Mouse (Mus musculus) adrenal gland, adult 18-20 months (tissue): ENCODE measurements around the gene Slc36a3. TPM values are rescaled to one million over a fixed set of nuclear protein-coding genes. Genes with fewer than 3 reads are reported as not detected.
A peak's percentile ranks its signal among the peaks of the same experiment; 100 is the strongest.
"Not testable (repeated sequence)": the region's sequence is repeated elsewhere in the genome, so short reads cannot be mapped to it uniquely, and the experiment has no call there.

Experiments used
- DNase-seq, 2 experiments: peaks; one replicate each; pipeline ENCODE4 v3.0.0; 2021 to 2022; ENCODE audit warnings: low spot score in 2 of 2
- total RNA-seq, 2 experiments: library from RNA; stranded (reverse); gene quantifications; 1 replicate in 1 of 2; 2 replicates in 1 of 2; pipeline ENCODE4 v1.2.3; 2021

Gene Slc36a3
- total RNA-seq, 2 experiments from 2014 or later: not detected

- no peak for DNase-seq
Measured at GRCm38 (mm10) chr11:55109521-55110300, 41.8 kb downstream of the Slc36a3 start.

GRCm38 (mm10) chr11:55106636-55107035 lies 44.9 kb downstream of the Slc36a3 start:
- no peak for DNase-seq

DNA sequence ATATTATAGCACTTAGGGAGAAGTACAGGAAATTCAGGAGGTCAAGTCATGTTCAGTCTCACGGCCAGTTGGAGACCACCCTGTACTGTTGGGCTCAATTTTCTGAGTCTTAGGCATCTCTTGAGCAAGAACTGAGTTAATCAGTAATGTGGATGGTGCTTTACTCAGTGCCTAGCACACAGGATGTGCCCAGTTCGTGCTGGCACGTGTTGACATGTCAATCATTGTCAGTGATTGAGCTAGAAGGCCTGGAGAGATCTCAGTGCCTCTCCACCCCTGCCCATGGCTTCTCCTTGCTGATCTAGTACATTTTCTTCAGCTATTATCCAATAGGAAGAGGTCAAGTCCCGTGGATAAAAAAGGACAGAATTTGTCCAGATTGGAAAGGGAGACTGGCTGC lies 46.1 kb downstream of the Slc36a3 start:
- no peak for DNase-seq

DNA sequence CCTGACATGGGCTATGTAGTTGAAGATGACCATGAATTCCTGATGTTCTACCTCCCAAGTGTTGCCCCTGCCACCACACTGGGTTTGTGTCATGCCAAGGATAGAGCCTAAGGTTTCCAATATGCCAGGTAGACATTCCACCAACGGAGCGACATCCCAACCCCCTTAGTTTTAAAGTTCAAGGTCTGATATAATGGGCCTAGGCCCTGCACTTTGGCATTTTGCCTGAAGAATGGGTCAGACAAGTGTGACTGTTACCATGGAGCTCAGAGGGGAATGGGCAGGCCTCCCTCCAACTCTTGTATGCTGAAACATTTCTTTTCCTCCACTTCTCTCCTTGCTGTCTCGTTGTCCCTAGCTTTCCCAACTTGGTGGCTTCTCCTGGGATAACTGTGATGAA lies 48.3 kb downstream of the Slc36a3 start:
- DNase-seq: peak in 1 of 2 experiments; percentile 44

DNA sequence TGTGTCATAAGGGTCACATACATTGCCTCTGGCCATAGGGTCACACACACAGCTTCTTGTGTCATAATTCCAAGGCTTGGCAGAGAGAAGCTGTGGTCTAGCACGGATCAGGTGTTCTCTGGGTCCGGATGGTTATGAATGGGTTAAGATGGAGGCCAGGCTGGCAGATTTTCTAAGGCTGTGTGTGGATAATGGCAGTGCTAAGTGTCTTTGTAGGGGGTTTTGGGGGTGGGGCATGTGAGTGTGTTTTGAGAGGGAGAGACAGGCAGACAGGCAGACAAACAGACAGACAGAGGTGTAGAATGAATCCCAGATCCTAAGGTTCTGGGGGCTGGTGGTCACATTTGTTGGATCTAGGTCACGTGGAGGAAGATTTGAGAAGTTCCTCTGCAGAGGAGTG lies 49.5 kb downstream of the Slc36a3 start:
- no peak for DNase-seq

- DNase-seq: no peak
Measured at GRCm38 (mm10) chr11:55099868-55100267, 51.6 kb downstream of the Slc36a3 start.

- DNase-seq: no peak
Measured at GRCm38 (mm10) chr11:55099019-55099771, 52.3 kb downstream of the Slc36a3 start.

DNA sequence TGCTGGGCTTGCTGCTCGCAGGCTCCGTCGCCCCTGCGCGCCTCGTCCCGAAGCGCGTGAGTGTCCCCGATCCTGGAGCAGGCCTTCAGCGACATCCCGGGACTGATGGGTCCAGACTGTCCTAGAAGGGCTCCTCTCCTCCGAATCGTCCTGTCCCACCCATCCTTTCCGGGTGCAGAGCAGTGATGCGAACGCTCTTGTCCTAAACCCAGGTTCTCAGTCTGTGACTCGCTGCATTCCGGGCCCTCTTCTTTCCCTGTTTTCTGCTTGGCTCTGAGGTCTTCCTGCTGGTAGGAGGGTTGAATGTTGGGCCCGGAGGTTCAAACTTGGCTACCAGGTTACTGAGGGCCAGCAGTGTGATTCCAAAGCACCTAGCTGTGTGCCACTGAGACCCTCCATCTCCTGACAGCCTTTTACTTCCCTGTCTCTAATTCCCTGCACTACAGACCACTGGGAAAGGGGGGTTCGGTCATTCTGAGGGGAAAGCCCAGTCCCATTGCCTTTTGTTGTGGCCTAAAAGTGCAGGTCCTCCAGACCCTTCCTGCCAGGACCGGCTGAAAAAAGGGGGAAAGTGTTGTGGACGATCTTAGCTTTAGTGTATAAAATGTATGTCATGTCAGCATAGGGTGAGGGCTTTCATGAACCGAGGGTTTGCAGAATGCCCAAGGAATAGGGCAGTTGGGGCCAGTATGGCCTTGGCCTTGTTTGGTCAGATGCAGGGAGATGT lies 53.2 kb downstream of the Slc36a3 start:
- DNase-seq: no peak

DNA sequence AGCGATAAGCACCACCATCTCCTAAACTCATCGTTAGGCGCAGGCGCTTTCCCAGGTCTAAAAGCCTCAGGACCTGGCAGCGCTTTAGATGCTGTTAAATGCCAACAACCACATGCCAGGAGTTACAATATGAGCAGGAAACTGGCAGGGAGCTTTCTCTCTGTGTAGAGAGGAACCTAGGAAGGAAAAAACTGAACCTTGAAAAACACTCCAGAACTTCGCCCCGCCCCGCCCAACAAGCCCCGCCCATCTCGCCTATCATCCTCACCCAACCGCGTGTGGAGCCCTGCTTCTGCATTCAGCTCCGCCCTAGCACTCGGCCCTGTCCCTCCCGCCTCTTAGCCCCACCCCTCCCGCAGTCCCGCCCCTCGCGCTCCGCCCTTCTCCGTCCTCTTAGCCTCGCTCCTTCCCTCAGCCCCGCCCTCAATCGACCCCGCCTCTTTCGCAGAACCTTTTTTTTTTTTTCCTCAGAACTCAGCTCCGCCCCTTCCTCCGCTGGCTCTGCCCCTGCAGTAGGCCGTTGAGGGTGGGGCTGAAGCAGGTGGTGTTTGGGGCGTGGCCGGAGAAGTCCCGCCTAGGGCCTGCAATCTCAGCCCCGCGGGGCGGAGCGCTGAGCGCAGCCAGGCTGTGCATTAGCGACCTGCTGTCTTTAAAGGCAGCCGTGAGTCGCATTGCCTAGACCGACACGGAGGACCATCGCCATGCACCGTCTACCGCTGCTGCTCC lies 53.9 kb downstream of the Slc36a3 start, which contains the start of gene Gm2a:
Gene Gm2a, plus strand, starts transcription at position 653 of the 726 bp plus-strand sequence.
- DNase-seq: peak; percentile 91

GRCm38 (mm10) chr11:55096731-55097462 lies 54.6 kb downstream of the Slc36a3 start:
- no peak for DNase-seq

DNA sequence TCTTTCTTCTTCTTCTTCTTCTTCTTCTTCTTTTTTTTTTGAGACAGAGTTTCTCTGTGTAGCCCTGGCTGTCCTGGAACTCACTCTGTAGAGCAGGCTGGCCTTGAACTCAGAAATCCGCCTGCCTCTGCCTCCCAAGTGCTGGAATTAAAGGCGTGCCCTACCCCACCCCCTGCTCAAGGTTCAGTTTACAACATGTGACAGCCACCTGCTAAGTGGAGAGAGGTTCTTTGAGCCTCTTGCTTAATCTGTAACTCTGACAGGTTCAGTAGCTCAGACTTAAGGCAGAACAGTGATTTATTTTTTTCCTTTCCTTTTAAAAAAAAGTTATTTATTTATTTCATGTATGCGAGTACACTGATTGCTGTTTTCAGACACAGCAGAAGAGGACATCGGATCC lies 55.2 kb downstream of the Slc36a3 start:
- DNase-seq: not testable (repeated sequence)

- DNase-seq: no peak
Measured at GRCm38 (mm10) chr11:55093096-55093495, 58.4 kb downstream of the Slc36a3 start.

DNA sequence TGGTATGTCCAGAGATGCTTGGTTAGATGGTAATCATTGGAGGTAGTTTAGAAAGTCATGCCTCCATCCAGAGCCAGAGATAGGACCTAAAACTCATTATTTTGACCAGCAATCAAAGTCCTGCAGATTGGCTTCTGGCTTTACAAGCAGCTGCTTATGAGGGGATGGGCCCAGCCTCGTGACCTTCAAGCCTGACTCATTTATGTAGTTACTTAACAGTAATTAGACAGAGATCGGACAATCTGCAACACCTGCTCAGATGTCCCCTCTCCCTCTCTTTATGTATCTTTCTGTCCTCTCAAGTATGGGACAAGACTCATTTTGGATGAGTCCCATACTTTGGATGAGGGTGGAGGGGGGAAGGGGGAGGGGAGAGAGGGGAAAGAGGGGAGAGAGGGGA lies 61.6 kb downstream of the Slc36a3 start:
- no peak for DNase-seq

DNA sequence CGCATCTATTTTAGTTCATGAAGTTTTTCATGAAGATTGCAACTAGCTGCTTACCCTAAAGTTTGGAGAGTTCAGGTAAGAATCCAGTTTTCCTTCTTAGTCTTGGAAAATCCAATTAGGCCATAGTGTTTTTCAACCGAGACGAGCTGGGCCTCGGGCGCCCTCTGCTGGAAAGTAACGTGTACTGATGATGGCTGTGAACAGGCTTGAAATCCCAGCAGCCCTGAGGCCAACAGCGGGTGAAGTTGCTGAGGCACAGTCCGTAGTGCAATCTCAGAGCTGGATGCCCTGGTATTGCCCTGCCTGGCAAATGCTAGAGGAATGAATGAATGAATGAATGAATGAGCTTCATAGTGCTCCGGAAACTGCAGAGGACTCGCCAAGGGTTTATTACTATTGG lies 64.5 kb downstream of the Slc36a3 start:
- DNase-seq: peak; percentile 71 to 76

DNA sequence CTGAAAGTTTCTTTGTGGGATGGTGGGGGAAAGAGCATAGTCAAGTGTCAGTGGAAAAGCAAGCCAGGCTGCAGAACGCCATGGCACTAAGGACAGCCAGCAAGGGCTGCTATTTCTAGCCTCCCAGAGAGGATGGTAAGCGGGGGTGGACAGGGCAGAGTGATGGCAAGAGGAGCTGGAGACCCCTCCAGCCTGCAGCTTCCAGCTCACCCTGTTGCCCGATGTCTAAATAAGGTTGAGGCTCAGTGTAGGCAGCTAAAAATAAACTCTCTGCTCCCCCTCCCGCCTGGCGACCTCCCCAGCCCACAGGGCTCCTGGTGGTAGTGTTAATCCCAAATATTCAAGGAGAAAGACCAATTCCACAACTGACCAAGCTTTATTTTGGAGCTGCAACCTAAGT lies 66.1 kb downstream of the Slc36a3 start:
- DNase-seq: no peak

DNA sequence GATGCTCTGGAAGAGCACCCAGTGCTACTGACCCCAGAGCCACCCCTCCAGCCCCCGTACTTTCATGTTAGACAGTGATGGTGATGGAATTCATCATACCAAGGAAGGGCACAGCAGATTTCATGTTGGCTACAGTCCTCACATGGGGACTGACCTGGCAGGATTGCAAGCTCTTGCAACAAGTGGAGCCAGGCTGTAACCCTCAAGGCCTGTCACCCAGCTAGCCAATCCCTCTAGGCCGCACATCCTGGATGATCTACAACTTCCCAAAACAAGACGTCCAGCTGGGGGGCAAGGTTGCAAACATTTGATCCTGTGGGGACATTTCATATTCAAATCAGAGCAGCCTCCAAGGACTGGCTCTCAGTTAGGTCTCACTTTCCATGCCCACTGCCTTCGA lies 66.9 kb downstream of the Slc36a3 start:
- DNase-seq: no peak

- DNase-seq: no peak
Measured at GRCm38 (mm10) chr11:55081206-55081605, 70.3 kb downstream of the Slc36a3 start.

DNA sequence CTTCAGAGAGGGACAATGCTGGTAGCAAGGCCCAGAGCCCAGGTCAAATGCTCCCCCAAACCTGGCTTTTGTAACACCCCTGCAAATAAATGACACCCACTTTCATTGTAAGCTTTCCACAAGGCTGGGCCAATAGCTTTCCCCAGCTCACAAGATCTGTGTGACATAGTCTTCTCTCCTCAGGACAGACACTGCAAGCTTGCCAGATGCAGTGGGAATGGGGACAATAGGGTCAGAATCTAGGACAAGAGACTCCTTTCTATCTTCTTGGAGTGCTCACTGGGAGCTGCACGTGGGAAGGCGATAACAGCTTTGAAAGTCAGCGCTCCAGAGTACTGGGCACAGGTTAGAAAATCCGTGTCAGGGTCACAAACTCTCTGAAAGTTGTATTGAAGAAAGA lies 72.3 kb downstream of the Slc36a3 start:
- DNase-seq: no peak

DNA sequence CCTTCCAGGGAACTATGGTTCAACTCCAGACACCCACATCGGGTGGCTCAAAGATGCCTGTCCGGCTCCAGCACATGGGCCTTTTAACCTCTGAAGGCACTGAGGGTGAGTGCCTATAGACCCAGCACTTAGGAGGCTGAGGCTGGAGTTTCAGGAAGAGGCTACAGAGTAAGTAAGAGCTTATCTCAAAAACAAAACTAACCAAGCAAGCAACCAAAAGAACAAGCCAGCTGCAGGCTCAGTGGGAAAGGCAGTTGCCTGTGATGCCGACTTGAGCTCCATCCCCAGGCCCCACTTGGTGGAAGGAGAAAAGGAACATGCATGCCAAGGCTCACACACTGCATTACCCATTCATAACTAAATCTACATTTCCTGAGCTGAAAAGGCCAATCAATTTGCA lies 73.0 kb downstream of the Slc36a3 start:
- no peak for DNase-seq
